Mouse (Mus musculus): ENCODE measurements around the gene Fbxl2. TPM values are rescaled to one million over a fixed set of nuclear protein-coding genes. Genes with fewer than 3 reads are reported as not detected.
A peak's percentile ranks its signal among the peaks of the same experiment; 100 is the strongest.

Fbxl2 gene
- total RNA-seq, 2 experiments from 2014 or later, result 1.3 TPM; not detected in 1

- no peak for ATAC-seq (replicated peaks; ENCODE audit: low FRiP score, poor library complexity, severe bottlenecking)
Observed at GRCm38 (mm10) chr9:113976264-113976663, 69.7 kb downstream of the Fbxl2 start.

GRCm38 (mm10) chr9:113975442-113975841, 70.5 kb downstream of the Fbxl2 start:
- ATAC-seq (replicated peaks; ENCODE audit: low FRiP score, poor library complexity, severe bottlenecking), result no peak

- ATAC-seq (replicated peaks; ENCODE audit: low FRiP score, poor library complexity, severe bottlenecking), result no peak
Observed at GRCm38 (mm10) chr9:113974945-113975344, 71.0 kb downstream of the Fbxl2 start.

- no peak for ATAC-seq (replicated peaks; ENCODE audit: low FRiP score, poor library complexity, severe bottlenecking)
Observed at GRCm38 (mm10) chr9:113973857-113974256, 72.1 kb downstream of the Fbxl2 start.

GRCm38 (mm10) chr9:113971615-113972014, 74.4 kb downstream of the Fbxl2 start:
- ATAC-seq (replicated peaks; ENCODE audit: low FRiP score, poor library complexity, severe bottlenecking), result no peak

GRCm38 (mm10) chr9:113970041-113970440, 76.0 kb downstream of the Fbxl2 start:
- peak; percentile 65 for ATAC-seq (replicated peaks; ENCODE audit: low FRiP score, poor library complexity, severe bottlenecking)

GRCm38 (mm10) chr9:113969399-113969798, 76.6 kb downstream of the Fbxl2 start:
- peak; percentile 49; the same call in 1 of the 2 replicates for ATAC-seq (replicated peaks; ENCODE audit: low FRiP score, poor library complexity, severe bottlenecking)

- ATAC-seq (replicated peaks; ENCODE audit: low FRiP score, poor library complexity, severe bottlenecking), result peak; percentile 88
Observed at GRCm38 (mm10) chr9:113968967-113969366, 77.0 kb downstream of the Fbxl2 start.

GRCm38 (mm10) chr9:113966838-113967237, 79.2 kb downstream of the Fbxl2 start:
- no peak for ATAC-seq (replicated peaks; ENCODE audit: low FRiP score, poor library complexity, severe bottlenecking)

GRCm38 (mm10) chr9:113964415-113964814, 81.6 kb downstream of the Fbxl2 start:
- ATAC-seq (replicated peaks; ENCODE audit: low FRiP score, poor library complexity, severe bottlenecking), result no peak

GRCm38 (mm10) chr9:113963718-113964117, 82.3 kb downstream of the Fbxl2 start:
- ATAC-seq (replicated peaks; ENCODE audit: low FRiP score, poor library complexity, severe bottlenecking), result no peak

GRCm38 (mm10) chr9:113957777-113958176, 88.2 kb downstream of the Fbxl2 start:
- ATAC-seq (replicated peaks; ENCODE audit: low FRiP score, poor library complexity, severe bottlenecking), result no peak

GRCm38 (mm10) chr9:113947216-113947615, 98.8 kb downstream of the Fbxl2 start:
- no peak for ATAC-seq (replicated peaks; ENCODE audit: low FRiP score, poor library complexity, severe bottlenecking)

GRCm38 (mm10) chr9:113943372-113943771, 102.6 kb downstream of the Fbxl2 start:
- no peak for ATAC-seq (replicated peaks; ENCODE audit: low FRiP score, poor library complexity, severe bottlenecking)

GRCm38 (mm10) chr9:113941103-113941805, 104.7 kb downstream of the Fbxl2 start:
- peak; percentile 94 for ATAC-seq (replicated peaks; ENCODE audit: low FRiP score, poor library complexity, severe bottlenecking)

- ATAC-seq (replicated peaks; ENCODE audit: low FRiP score, poor library complexity, severe bottlenecking), result no peak
Observed at GRCm38 (mm10) chr9:113939063-113939850, 106.7 kb downstream of the Fbxl2 start.

- ATAC-seq (replicated peaks; ENCODE audit: low FRiP score, poor library complexity, severe bottlenecking), result no peak
Observed at GRCm38 (mm10) chr9:113935638-113936037, 110.4 kb downstream of the Fbxl2 start.

GRCm38 (mm10) chr9:113932501-113932900, 113.5 kb downstream of the Fbxl2 start:
- ATAC-seq (replicated peaks; ENCODE audit: low FRiP score, poor library complexity, severe bottlenecking), result no peak

- peak; percentile 17; the same call in 1 of the 2 replicates for ATAC-seq (replicated peaks; ENCODE audit: low FRiP score, poor library complexity, severe bottlenecking)
Observed at GRCm38 (mm10) chr9:113932100-113932470, 113.9 kb downstream of the Fbxl2 start.

GRCm38 (mm10) chr9:113931375-113932099, 114.5 kb downstream of the Fbxl2 start:
- ATAC-seq (replicated peaks; ENCODE audit: low FRiP score, poor library complexity, severe bottlenecking), result peak; percentile 5; the same call in 1 of the 2 replicates
